Mouse (Mus musculus): Measurements from ENCODE around the gene Lonrf3. TPM values are rescaled to one million over a fixed set of nuclear protein-coding genes. Genes with fewer than 3 reads are reported as not detected.

The Lonrf3 gene
- total and polyA plus RNA-seq, 2 experiments from 2014 or later, result 0.91 to 10.8 TPM

- Histone ChIP-seq H3K4me3 (ENCODE audit: low read length) (no peak overlapping the region), H3K27ac (no peak overlapping the region), H3K9me3 (ENCODE audit: low read length) (no peaks in the 10 kb centered on the region), H3K9ac (replicated peaks; ENCODE audit: low read length) (no peak overlapping the region), H3K4me1 (ENCODE audit: insufficient read depth, low read length) (no peaks in the 10 kb centered on the region), H3K36me3 (ENCODE audit: insufficient read depth, low read length) (no peaks in the 10 kb centered on the region), H3K4me2 (ENCODE audit: low read depth, low read length) (no peak overlapping the region), H3K27me3 (ENCODE audit: insufficient read depth, low read length) (no peaks in the 10 kb centered on the region)
- 59% methylated on average over 6 of the region's 6 CpGs for WGBS
- peak; percentile 28 for TF ChIP-seq CTCF (IDR thresholded peaks at IDR 0.05; ENCODE audit: low read depth)
- DNase-seq (ENCODE audit: low spot score), result no peak
- ATAC-seq, result no peak
These were observed 74.2 kb downstream of the Lonrf3 start for GRCm38 (mm10) chrX:36402316-36402715.

Small RNA genes lying within 50 kb of the gene (microRNA-seq; reads per million reads assigned to microRNA genes)
- 0 reads per million in 2 experiments for gene Gm44485

Other genes starting within 250 kb of the Lonrf3 start
- gene Il13ra1, start 216.2 kb upstream of the Lonrf3 start, total RNA-seq (2014; rRNA removed), result 5.8 and 8.7 TPM in 2 replicates
- gene Il13ra1, start 216.2 kb upstream of the Lonrf3 start, polyA plus RNA-seq (2015; fragmentation: Nextera tagmentation; extraction: Ambion mirVana), result 6.8 and 7.6 TPM in 2 replicates
- gene Zcchc12, start 132.4 kb upstream of the Lonrf3 start, total RNA-seq (2014; rRNA removed), result 206 and 223 TPM in 2 replicates
- 370 and 387 TPM in 2 replicates for gene Zcchc12, start 132.4 kb upstream of the Lonrf3 start, polyA plus RNA-seq (2015; fragmentation: Nextera tagmentation; extraction: Ambion mirVana)
- gene Gm6268, start 72.9 kb downstream of the Lonrf3 start, total RNA-seq (2014; rRNA removed), result not detected in 2 replicates
- not detected in 2 replicates for gene Gm6268, start 72.9 kb downstream of the Lonrf3 start, polyA plus RNA-seq (2015; fragmentation: Nextera tagmentation; extraction: Ambion mirVana)
- gene Gm14569, start 163.5 kb downstream of the Lonrf3 start, total RNA-seq (2014; rRNA removed), result 1.9 TPM in 1 of 2 replicates, not detected in the other
- gene Gm14569, start 163.5 kb downstream of the Lonrf3 start, polyA plus RNA-seq (2015; fragmentation: Nextera tagmentation; extraction: Ambion mirVana), result not detected in 2 replicates

Data from hindbrain, postnatal 0 days (tissue).